Mouse (Mus musculus): Measurements from ENCODE around the gene Gm17469.
"Not testable (repeated sequence)": the region's sequence is repeated elsewhere in the genome, so short reads cannot be mapped to it uniquely, and the experiment has no call there.

Gm17469 gene

DNA sequence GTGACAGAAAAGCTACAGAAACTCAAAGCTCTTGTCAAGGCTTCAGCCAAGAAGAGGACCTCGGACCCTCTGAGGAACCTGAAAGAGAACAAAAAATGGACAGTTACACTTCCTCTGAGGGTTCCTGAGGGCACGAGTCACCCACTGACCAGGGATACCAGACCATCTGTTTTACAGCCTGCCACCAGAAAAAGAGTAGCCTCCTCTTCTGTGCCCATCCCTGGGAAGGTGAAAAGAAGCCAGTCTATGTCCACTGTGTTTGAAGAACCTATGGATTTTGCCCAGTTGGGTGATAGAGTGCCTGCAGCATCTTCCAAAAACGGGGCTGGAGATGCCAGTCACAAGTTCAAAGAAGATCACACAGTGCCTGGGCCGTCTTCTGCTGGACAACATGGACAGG is at the start of gene Gm17469:
Gene Gm17469 (plus strand): TSS at position 301 of the 400 bp plus-strand sequence.
- not testable (repeated sequence) for DNase-seq (ENCODE audit: extremely low spot score, low read depth, low spot score)
